Mouse (Mus musculus) erythroblast, embryonic 14.5 days (primary cell): Measurements from ENCODE around the gene Dock4.

Experiments used
- GATA1 ChIP-seq: IDR thresholded peaks from 2 replicates; pipeline ENCODE4 v1.6.1; 2012; ENCODE audit warnings: low read length, inconsistent platforms, mixed read lengths
- TAL1 ChIP-seq: IDR thresholded peaks from 3 replicates; pipeline ENCODE4 v1.6.1; 2012; ENCODE audit warnings: low read length, inconsistent platforms, mixed read lengths

GRCm38 (mm10) chr12:40427606-40428005, 18.1 kb upstream of the Dock4 start:
- TF ChIP-seq GATA1: no peak
- no peak for TF ChIP-seq TAL1
